In the genomic region with DNA sequence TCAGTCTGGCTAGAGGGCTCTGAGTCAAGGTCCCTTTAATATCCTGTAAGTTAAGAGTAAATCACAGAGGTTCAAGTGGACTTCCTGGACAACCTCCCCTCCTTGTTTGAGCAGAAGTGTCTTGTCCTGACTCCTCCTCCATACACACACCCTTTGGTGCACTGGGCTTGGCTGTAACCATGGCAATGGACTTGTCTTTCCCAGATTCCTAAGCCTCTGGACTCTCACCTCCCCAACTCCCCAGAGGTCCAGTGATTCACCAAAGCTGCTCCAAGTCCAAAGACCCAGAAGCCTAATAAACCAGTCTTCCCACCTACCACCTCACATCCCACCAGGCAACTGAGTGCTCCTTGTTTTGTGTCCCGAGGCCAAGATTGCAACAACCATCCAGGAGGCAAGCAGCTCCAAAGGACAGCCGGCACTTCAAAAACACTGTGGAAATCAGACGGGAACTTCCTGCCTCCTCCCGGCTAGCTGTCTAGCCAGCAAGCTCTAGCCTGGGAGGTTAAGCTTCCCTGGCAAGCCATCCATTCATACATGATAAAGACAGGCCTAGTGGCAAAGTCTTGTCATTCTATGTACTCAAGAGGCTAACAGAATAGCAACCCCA, we compare ENCODE assay signal across 17 mouse cellular contexts. TPM values are rescaled to one million over a fixed set of nuclear protein-coding genes. Genes with fewer than 3 reads are reported as not detected.
A peak's percentile ranks its signal among the peaks of the same experiment; 100 is the strongest.
DNase-seq lines count a peak whose midpoint lies in the region; ATAC-seq lines count a peak whose summit lies in the region.
"Had no signal": no experiment of that assay in that cellular context is flagged by ENCODE, and none has a peak within 500 bp of the region (broad histone marks: within the 10 kb centered on the region; RNA-seq: fewer than 3 reads in every experiment).

No protein-coding gene starts in this region.

- H3K4me3 ChIP-seq in neural tube, embryonic 15.5 days (replicated peaks), result no peak overlapping the region
- H3K4me3 ChIP-seq: embryonic facial prominence, embryonic 10.5 days; heart, embryonic 10.5 days had no signal

- no peak overlapping the region for H3K9ac ChIP-seq in neural tube, embryonic 15.5 days (replicated peaks)

- DNase-seq in Muller cell, postnatal 12 days (ENCODE audit: inconsistent ontology term), result peak; percentile 16
- peak; percentile 49 for DNase-seq in kidney, adult 9 months
- peak; percentile 45 to 57 for DNase-seq in kidney, postnatal 4 days
- no peak for DNase-seq in ovary, postnatal 14 days (ENCODE audit: low spot score)
- no peak for DNase-seq in testis, postnatal 10 days (ENCODE audit: low spot score)
- DNase-seq: adrenal gland, postnatal 25 days; cerebellum, adult 9-11 months; gastrocnemius, postnatal 14 days; liver; lung, adult 18-20 months; right cerebral cortex, adult 18-20 months; thymus, postnatal 14 days had no signal

- WGBS in neural tube, embryonic 15.5 days, result 56% methylated on average over 4 of the region's 4 CpGs

- ATAC-seq in erythroblast, adult 5-6 weeks (replicated peaks; ENCODE audit: low FRiP score, poor library complexity, severe bottlenecking), result 0 out of 2 replicates have a peak, but pooled peaks have one; percentile 29
- ATAC-seq in neural tube, embryonic 15.5 days (ENCODE audit: low FRiP score), result no peak
- ATAC-seq: inflammation-experienced regulatory T-cells, adult 6 months had no signal

- no peak overlapping the region for H3K4me2 ChIP-seq in neural tube, embryonic 15.5 days

- peaks cover 23% of the 10 kb centered on the region for H3K27me3 ChIP-seq in neural tube, embryonic 15.5 days (replicated peaks)

- H3K9me3 ChIP-seq in neural tube, embryonic 15.5 days (replicated peaks), result no peaks in the 10 kb centered on the region
- H3K9me3 ChIP-seq: heart, embryonic 10.5 days had no signal

- H3K36me3 ChIP-seq in neural tube, embryonic 15.5 days, result no peaks in the 10 kb centered on the region
- H3K36me3 ChIP-seq: embryonic facial prominence, embryonic 10.5 days; heart, embryonic 10.5 days had no signal

- peaks cover 14% of the 10 kb centered on the region for H3K4me1 ChIP-seq in neural tube, embryonic 15.5 days

- H3K27ac ChIP-seq in neural tube, embryonic 15.5 days (replicated peaks), result no peak overlapping the region
- H3K27ac ChIP-seq: embryonic facial prominence, embryonic 10.5 days; heart, embryonic 10.5 days had no signal

RNA-seq across cellular contexts. Expression of gene Cux1, which starts 17.5 kb away (rescaled TPM):
- total RNA-seq in erythroblast, adult 5-6 weeks (2015; ENCODE audit: low replicate concordance), result 17.7 and 47.6 TPM in 2 replicates
- total RNA-seq in erythroblast, adult 5-6 weeks (2017; ENCODE audit: low replicate concordance), result 46.4 and 57.3 TPM in 2 replicates
- 87.8 and 96.6 TPM in 2 replicates for polyA plus RNA-seq in neural tube, embryonic 15.5 days (2015; fragmentation: Nextera tagmentation; extraction: Ambion mirVana)

Comparison
In these comparisons a context has a peak if more than half of its experiments do, and no peak if none do; other contexts are left out.
1. DNase-seq: peak in Muller cell, postnatal 12 days (single experiment), kidney, adult 9 months (single experiment) and kidney, postnatal 4 days (2 of 2); none in ovary, postnatal 14 days (single experiment) and testis, postnatal 10 days (single experiment).